27 mouse cellular contexts compared by ENCODE assay signal in the genomic region with DNA sequence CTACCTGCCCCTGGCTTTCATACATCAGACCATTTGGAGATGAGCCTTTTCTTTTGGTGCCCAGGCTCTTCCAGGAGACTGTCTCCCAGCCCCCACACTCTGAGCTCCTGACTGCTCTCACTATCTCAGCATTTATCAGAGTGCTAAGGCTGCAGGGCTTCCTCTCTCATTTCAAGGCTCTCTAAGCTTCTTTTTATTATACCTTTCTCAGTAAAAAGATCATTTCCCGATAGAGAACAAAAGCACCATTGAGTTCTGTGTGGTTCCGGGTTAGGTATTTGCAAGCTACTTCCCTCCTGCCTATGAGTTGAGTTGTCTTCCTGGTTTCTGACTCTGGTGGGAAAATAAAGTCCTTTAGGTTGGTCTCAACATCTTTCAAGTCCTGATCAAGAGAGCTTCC.
A peak's percentile ranks its signal among the peaks of the same experiment; 100 is the strongest.
DNase-seq lines count a peak whose midpoint lies in the region; ATAC-seq lines count a peak whose summit lies in the region.
"Had no signal": no experiment of that assay in that cellular context is flagged by ENCODE, and none has a peak within 500 bp of the region (broad histone marks: within the 10 kb centered on the region; RNA-seq: fewer than 3 reads in every experiment).

No protein-coding gene starts in this region.

- H3K4me3 ChIP-seq in kidney, embryonic 15.5 days (replicated peaks): no peak overlapping the region
- no peak overlapping the region for H3K4me3 ChIP-seq in intestine, embryonic 16.5 days (ENCODE audit: low read length)
- H3K4me3 ChIP-seq: embryonic facial prominence, embryonic 12.5 days; embryonic facial prominence, embryonic 15.5 days; erythroblast, embryonic 14.5 days; forebrain, embryonic 10.5 days; forebrain, embryonic 13.5 days; heart, adult 2 months; heart, embryonic 10.5 days; heart, embryonic 13.5 days had no signal

- no peak for ATAC-seq in kidney, embryonic 15.5 days (replicated peaks; ENCODE audit: low FRiP score)
- peak; percentile 73 for ATAC-seq in intestine, embryonic 16.5 days
- ATAC-seq: forebrain, embryonic 13.5 days; forebrain, embryonic 16.5 days had no signal

- H3K4me2 ChIP-seq in kidney, embryonic 15.5 days: no peak overlapping the region
- no peak overlapping the region for H3K4me2 ChIP-seq in intestine, embryonic 16.5 days (ENCODE audit: low read depth, low read length)
- H3K4me2 ChIP-seq: embryonic facial prominence, embryonic 12.5 days; embryonic facial prominence, embryonic 15.5 days; forebrain, embryonic 13.5 days; heart, embryonic 13.5 days; hindbrain, embryonic 14.5 days had no signal

- no peaks in the 10 kb centered on the region for H3K9me3 ChIP-seq in kidney, embryonic 15.5 days (replicated peaks)
- H3K9me3 ChIP-seq in intestine, embryonic 16.5 days (ENCODE audit: control insufficient read depth, low read length): no peaks in the 10 kb centered on the region
- H3K9me3 ChIP-seq: embryonic facial prominence, embryonic 12.5 days; embryonic facial prominence, embryonic 15.5 days; forebrain, embryonic 10.5 days; forebrain, embryonic 13.5 days; heart, embryonic 10.5 days; heart, embryonic 13.5 days had no signal

- DNase-seq in kidney, postnatal 4 days: no peak
- DNase-seq in fat pad, adult 2 months (ENCODE audit: extremely low read depth, low read depth, low spot score): peak; percentile 28
- no peak for DNase-seq in layer of hippocampus, postnatal 36 days
- no peak for DNase-seq in urinary bladder, postnatal 36 days (ENCODE audit: low spot score in 2 of 2)
- no peak for DNase-seq in thymus, postnatal 10 days (ENCODE audit: low spot score in 2 of 2)
- DNase-seq: adrenal gland, adult 2 months; adrenal gland, postnatal 14 days; cerebellum, adult 11 months; cerebellum, adult 2 months; cerebellum, adult 9-11 months; cerebellum, postnatal 25 days; gastrocnemius, postnatal 10 days; gastrocnemius, postnatal 36 days; heart, adult 2 months; heart, postnatal 14 days; heart, postnatal 4 days had no signal

- 0 out of 2 replicates have a peak overlapping the region, but pooled peaks have one; percentile 37 for H3K27ac ChIP-seq in kidney, embryonic 15.5 days
- H3K27ac ChIP-seq in intestine, embryonic 16.5 days (ENCODE audit: low read length): peak overlapping the region; percentile 34; the same call in 1 of the 2 replicates
- H3K27ac ChIP-seq: embryonic facial prominence, embryonic 12.5 days; embryonic facial prominence, embryonic 15.5 days; forebrain, embryonic 10.5 days; forebrain, embryonic 13.5 days; heart, adult 2 months; heart, embryonic 10.5 days; heart, embryonic 13.5 days; hindbrain, embryonic 14.5 days had no signal

- H3K27me3 ChIP-seq in kidney, embryonic 15.5 days: no peaks in the 10 kb centered on the region; the same call in 1 of the 2 replicates
- H3K27me3 ChIP-seq in intestine, embryonic 16.5 days (replicated peaks; ENCODE audit: control insufficient read depth, insufficient read depth, low read length): no peaks in the 10 kb centered on the region
- H3K27me3 ChIP-seq: embryonic facial prominence, embryonic 15.5 days; forebrain, embryonic 13.5 days; heart, embryonic 13.5 days had no signal

- H3K36me3 ChIP-seq in kidney, embryonic 15.5 days: no peaks in the 10 kb centered on the region
- no peaks in the 10 kb centered on the region for H3K36me3 ChIP-seq in intestine, embryonic 16.5 days (ENCODE audit: control insufficient read depth, insufficient read depth, low read length)
- H3K36me3 ChIP-seq: embryonic facial prominence, embryonic 12.5 days; embryonic facial prominence, embryonic 15.5 days; forebrain, embryonic 10.5 days; heart, embryonic 10.5 days; heart, embryonic 13.5 days had no signal

- H3K4me1 ChIP-seq in kidney, embryonic 15.5 days: peaks cover 25% of the 10 kb centered on the region
- peaks cover 7% of the 10 kb centered on the region; the same call in 1 of the 2 replicates for H3K4me1 ChIP-seq in intestine, embryonic 16.5 days (ENCODE audit: control insufficient read depth, insufficient read depth, low read length)
- H3K4me1 ChIP-seq: embryonic facial prominence, embryonic 12.5 days had no signal

- WGBS in kidney, embryonic 15.5 days: 70% methylated on average over 2 of the region's 2 CpGs
- 82% methylated on average over 2 of the region's 2 CpGs for WGBS in intestine, embryonic 16.5 days

- no peak overlapping the region for H3K9ac ChIP-seq in kidney, embryonic 15.5 days
- H3K9ac ChIP-seq in intestine, embryonic 16.5 days (ENCODE audit: low read depth, low read length): no peak overlapping the region
- H3K9ac ChIP-seq: embryonic facial prominence, embryonic 12.5 days; embryonic facial prominence, embryonic 15.5 days; forebrain, embryonic 13.5 days; heart, embryonic 13.5 days; hindbrain, embryonic 14.5 days had no signal
